Mouse (Mus musculus) midbrain, postnatal 0 days (tissue): ENCODE data around the gene Arid2. TPM values are rescaled to one million over a fixed set of nuclear protein-coding genes. Genes with fewer than 3 reads are reported as not detected.

ENCODE experiments used
- ATAC-seq: fragments of 200-750 bp; cut with Nextera tagmentation; 2 replicates; pipeline ENCODE4 v1.8.0; 2017; ENCODE audit warnings: moderate number of reproducible peaks, mild to moderate bottlenecking, moderate TSS enrichment, moderate library complexity; ENCODE audit not compliant: low FRiP score
- DNase-seq: peaks from one replicate; pipeline ENCODE4 v3.0.0-alpha.2; 2015; ENCODE audit warnings: low spot score
- H3K27ac ChIP-seq: fragments of 300-500 bp; sonication (generic); 2 replicates; pipeline ENCODE4 v1.5.1; 2014; ENCODE audit warnings: low read depth, mild to moderate bottlenecking, low read length, mixed read lengths
- H3K27me3 ChIP-seq: fragments of 300-500 bp; sonication (generic); 2 replicates; pipeline ENCODE4 v1.6.1; 2014; ENCODE audit warnings: low read length, control low read depth, mixed read lengths; ENCODE audit not compliant: insufficient read depth
- H3K36me3 ChIP-seq: fragments of 300-500 bp; sonication (generic); 2 replicates; pipeline ENCODE4 v1.6.1; 2014; ENCODE audit warnings: low read length, control low read depth, mixed read lengths; ENCODE audit not compliant: insufficient read depth
- H3K4me1 ChIP-seq: fragments of 300-500 bp; sonication (generic); 2 replicates; pipeline ENCODE4 v1.6.1; 2014; ENCODE audit warnings: mild to moderate bottlenecking, control low read depth, antibody characterized with exemption, low read length, mixed read lengths; ENCODE audit not compliant: insufficient read depth
- H3K4me2 ChIP-seq: fragments of 300-500 bp; sonication (generic); 2 replicates; pipeline ENCODE4 v1.6.1; 2014; ENCODE audit warnings: low read depth, mild to moderate bottlenecking, low read length, mixed read lengths; ENCODE audit not compliant: poor library complexity, severe bottlenecking
- H3K4me3 ChIP-seq: fragments of 300-500 bp; sonication (generic); 2 replicates; pipeline ENCODE4 v1.5.1; 2014; ENCODE audit warnings: low read depth, mild to moderate bottlenecking, low read length, moderate library complexity
- H3K9ac ChIP-seq: fragments of 300-500 bp; sonication (generic); replicated peaks from 2 replicates; pipeline ENCODE4 v1.6.1; 2014; ENCODE audit warnings: mild to moderate bottlenecking, low read length, moderate library complexity, mixed read lengths; ENCODE audit not compliant: poor library complexity, severe bottlenecking
- H3K9me3 ChIP-seq: fragments of 300-500 bp; sonication (generic); 2 replicates; pipeline ENCODE4 v1.6.1; 2016; ENCODE audit warnings: low read length, control low read depth
- CTCF ChIP-seq: IDR thresholded peaks from 2 replicates; pipeline ENCODE4 v1.5.1; 2016; ENCODE audit warnings: antibody characterized with exemption, mild to moderate bottlenecking
- WGBS: fragments of 180-500 bp; shearing (Covaris S2); extraction: QIAGEN DNeasy Blood & Tissue Kit; methylation state at CpG from one replicate; pipeline ENCODE4 v1.1.7; 2014; 5-methylcytosine and 5-hydroxymethylcytosine counted together
- polyA plus RNA-seq: library from polyadenylated mRNA; unstranded; fragments of >200 nt; fragmentation: Nextera tagmentation; extraction: Ambion mirVana; gene quantifications from 2 replicates; pipeline ENCODE4 v1.2.1, GENCODE M21; 2015
- total RNA-seq: library from RNA; depleted of rRNA; stranded (reverse); fragments of >200 nt; gene quantifications from 2 replicates; pipeline ENCODE4 v1.2.3, GENCODE M21; 2014

Arid2 gene
- total and polyA plus RNA-seq, 2 experiments from 2014 or later, result 11.2 to 40.8 TPM

- TF ChIP-seq CTCF, result no peak
- Histone ChIP-seq H3K4me2 (no peak overlapping the region), H3K36me3 (no peaks in the 10 kb centered on the region), H3K4me1 (no peaks in the 10 kb centered on the region), H3K9ac (no peak overlapping the region), H3K27ac (no peak overlapping the region), H3K4me3 (no peak overlapping the region), H3K27me3 (no peaks in the 10 kb centered on the region), H3K9me3 (no peaks in the 10 kb centered on the region)
- DNase-seq (no peak), ATAC-seq (no peak)
- WGBS, result 54% methylated on average over 5 of the region's 7 CpGs
Observed at GRCm38 (mm10) chr15:96344591-96345285, 57.4 kb downstream of the Arid2 start.

- no peaks in the 10 kb centered on the region for H3K36me3 ChIP-seq
- DNase-seq, result no peak
- no peak overlapping the region for H3K4me2 ChIP-seq
- no peak overlapping the region for H3K27ac ChIP-seq
- H3K4me3 ChIP-seq, result no peak overlapping the region
- TF ChIP-seq CTCF, result no peak
- H3K9me3 ChIP-seq, result no peaks in the 10 kb centered on the region
- H3K4me1 ChIP-seq, result no peaks in the 10 kb centered on the region
- H3K27me3 ChIP-seq, result no peaks in the 10 kb centered on the region
- ATAC-seq, result no peak
- no peak overlapping the region for H3K9ac ChIP-seq
- WGBS, result 88% methylated on average over 6 of the region's 6 CpGs
Observed at GRCm38 (mm10) chr15:96345312-96345849, 58.1 kb downstream of the Arid2 start.

DNA sequence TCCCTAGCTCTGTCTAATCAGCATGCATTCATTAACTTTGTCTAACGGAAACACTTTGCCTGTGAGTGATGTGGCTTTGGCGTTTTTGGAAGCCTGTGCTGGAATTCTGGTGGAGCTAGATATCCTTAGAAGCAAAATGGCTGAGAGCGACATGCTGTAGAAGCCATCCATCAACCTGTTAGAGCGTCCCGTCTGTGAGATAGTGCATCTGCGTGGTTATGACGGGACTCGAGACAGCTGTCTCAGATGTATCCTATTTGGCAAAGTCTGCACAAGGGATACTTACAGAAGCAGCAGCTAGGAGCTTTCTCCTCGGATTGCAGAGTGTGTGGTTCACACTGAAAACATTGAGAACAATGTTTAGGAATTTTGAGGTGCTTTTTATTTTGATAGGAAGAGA lies 64.1 kb downstream of the Arid2 start:
- Histone ChIP-seq H3K9ac (no peak overlapping the region), H3K9me3 (no peaks in the 10 kb centered on the region), H3K27me3 (no peaks in the 10 kb centered on the region), H3K4me1 (no peaks in the 10 kb centered on the region), H3K4me2 (no peak overlapping the region), H3K36me3 (peaks cover 19% of the 10 kb centered on the region), H3K4me3 (no peak overlapping the region), H3K27ac (no peak overlapping the region)
- DNase-seq (no peak), ATAC-seq (no peak)
- TF ChIP-seq CTCF, result no peak
- WGBS, result 96% methylated on average over 9 of the region's 9 CpGs

DNA sequence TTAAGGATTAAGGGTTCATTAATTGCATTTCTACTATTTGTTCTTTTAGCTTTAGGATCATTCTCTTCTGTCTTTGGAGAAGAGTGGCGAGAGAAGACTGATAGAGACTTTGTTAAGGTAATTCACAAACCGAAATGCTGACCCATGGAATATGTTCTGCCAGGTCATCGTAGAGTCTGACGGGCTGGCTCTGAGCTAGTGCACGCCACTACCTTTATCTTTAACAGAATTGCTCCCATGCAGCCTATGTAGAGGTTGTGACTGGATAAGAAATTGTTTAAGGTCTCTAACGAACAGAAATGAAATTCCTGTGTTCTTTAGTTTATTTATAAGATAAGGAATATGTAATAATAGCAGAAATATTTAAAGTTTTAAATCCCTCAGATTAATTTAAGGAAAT lies 71.6 kb downstream of the Arid2 start:
- Histone ChIP-seq H3K9ac (no peak overlapping the region), H3K4me1 (no peaks in the 10 kb centered on the region), H3K27me3 (no peaks in the 10 kb centered on the region), H3K9me3 (no peaks in the 10 kb centered on the region), H3K4me2 (no peak overlapping the region), H3K36me3 (peaks cover 23% of the 10 kb centered on the region; the same call in 1 of the 2 replicates), H3K27ac (no peak overlapping the region), H3K4me3 (no peak overlapping the region)
- 94% methylated on average over 6 of the region's 6 CpGs for WGBS
- no peak for TF ChIP-seq CTCF
- ATAC-seq (no peak), DNase-seq (no peak)

DNA sequence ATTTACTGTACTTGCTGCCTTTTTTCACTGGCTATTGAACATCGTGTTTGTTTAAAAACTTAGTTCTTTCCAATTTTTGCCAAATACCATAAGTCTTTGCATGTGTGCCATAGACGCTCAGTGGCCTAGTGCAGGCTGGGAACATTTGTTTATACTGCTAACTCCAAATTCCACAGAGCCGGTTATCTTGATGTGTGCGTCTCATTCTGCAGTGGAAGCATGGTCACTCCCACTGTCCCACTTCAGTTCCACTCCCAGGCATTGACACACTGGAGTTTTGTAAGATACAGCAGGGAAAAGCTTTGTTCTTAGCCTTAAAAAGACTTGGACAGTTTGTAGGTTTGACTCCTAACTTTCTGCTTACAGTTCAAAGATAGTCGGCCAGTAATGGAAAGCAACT lies 73.3 kb downstream of the Arid2 start:
- no peak for ATAC-seq
- DNase-seq, result no peak
- no peak overlapping the region for H3K27ac ChIP-seq
- H3K4me1 ChIP-seq, result no peaks in the 10 kb centered on the region
- 92% methylated on average over 5 of the region's 5 CpGs for WGBS
- H3K9me3 ChIP-seq, result no peaks in the 10 kb centered on the region
- H3K4me2 ChIP-seq, result no peak overlapping the region
- no peak overlapping the region for H3K4me3 ChIP-seq
- H3K27me3 ChIP-seq, result no peaks in the 10 kb centered on the region
- no peak overlapping the region for H3K9ac ChIP-seq
- peaks cover 29% of the 10 kb centered on the region; the same call in 1 of the 2 replicates for H3K36me3 ChIP-seq
- TF ChIP-seq CTCF, result no peak

DNA sequence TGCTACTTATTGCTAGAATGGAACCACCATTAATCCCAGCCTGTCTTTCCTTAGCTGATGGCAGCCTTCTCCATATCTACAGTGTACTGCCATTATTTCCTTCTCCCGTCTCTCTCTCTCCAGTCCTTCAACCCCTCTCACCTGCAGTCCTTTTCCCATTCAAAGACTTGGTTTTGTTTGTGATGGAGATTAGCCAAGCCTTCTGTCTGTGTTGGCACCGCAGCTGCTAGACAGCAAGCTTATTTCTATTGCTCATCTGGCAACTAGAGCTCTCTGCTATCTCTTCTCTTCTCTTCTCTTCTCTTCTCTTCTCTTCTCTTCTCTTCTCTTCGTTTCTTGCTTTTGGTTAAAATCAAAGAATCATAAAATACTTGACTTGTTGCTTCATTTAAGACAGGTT lies 78.0 kb downstream of the Arid2 start:
- no peak for TF ChIP-seq CTCF
- no peak for DNase-seq
- Histone ChIP-seq H3K9ac (no peak overlapping the region), H3K9me3 (no peaks in the 10 kb centered on the region), H3K4me1 (no peaks in the 10 kb centered on the region), H3K27ac (no peak overlapping the region), H3K27me3 (no peaks in the 10 kb centered on the region), H3K4me3 (no peak overlapping the region), H3K4me2 (no peak overlapping the region), H3K36me3 (peaks cover 41% of the 10 kb centered on the region)
- no peak for ATAC-seq
- 51% methylated on average over 3 of the region's 3 CpGs for WGBS
